Mouse (Mus musculus) CH12.LX (cell line): ENCODE results near the gene AC131692.1. TPM values are rescaled to one million over a fixed set of nuclear protein-coding genes. Genes with fewer than 3 reads are reported as not detected.

ENCODE experiments used
- DNase-seq: peaks from one replicate; pipeline ENCODE4 v3.0.0-alpha.2; 2013; ENCODE audit errors: extremely low read depth
- H3K27ac ChIP-seq: 2 replicates; pipeline ENCODE4 v1.5.1; 2012; ENCODE audit warnings: low read depth, mild to moderate bottlenecking, control low read depth, moderate library complexity; ENCODE audit not compliant: insufficient read depth
- H3K27me3 ChIP-seq: replicated peaks from 2 replicates; pipeline ENCODE3; 2012; ENCODE audit warnings: inconsistent platforms
- H3K36me3 ChIP-seq, 2 experiments: replicated peaks in 1 of 2; 2 replicates each; pipeline versions ENCODE3 to v1.6.1; 2012; ENCODE audit warnings: inconsistent platforms in 1 of 2, low read length in 1 of 2, mild to moderate bottlenecking in 1 of 2, mixed read lengths in 1 of 2, moderate library complexity in 1 of 2; ENCODE audit not compliant: control insufficient read depth in 1 of 2, insufficient read depth in 1 of 2
- H3K4me1 ChIP-seq, 2 experiments: 2 replicates each; pipeline ENCODE4 v1.6.1; 2012; ENCODE audit warnings: inconsistent platforms in 1 of 2, moderate library complexity in 1 of 2; ENCODE audit not compliant: insufficient read depth in 2 of 2, control insufficient read depth in 1 of 2
- H3K4me2 ChIP-seq: 2 replicates; pipeline ENCODE4 v1.6.1; 2012; ENCODE audit warnings: low read depth, mild to moderate bottlenecking, control low read depth; ENCODE audit not compliant: poor library complexity, insufficient read depth, severe bottlenecking
- H3K4me3 ChIP-seq, 3 experiments: fragments of 150-350 bp in 1 of 3; sonication (generic) in 1 of 3; replicated peaks in 1 of 3; 2 replicates each; pipeline versions ENCODE3 to v1.5.1; 2011 to 2012; ENCODE audit warnings: low read depth in 2 of 3, low read length in 2 of 3, mild to moderate bottlenecking in 2 of 3, moderate library complexity in 2 of 3, control low read depth in 1 of 3, improper control_type of control experiment in 1 of 3, inconsistent platforms in 1 of 3, mixed read lengths in 1 of 3; ENCODE audit not compliant: poor library complexity in 1 of 3
- H3K79me2 ChIP-seq: replicated peaks from 2 replicates; pipeline ENCODE4 v1.6.1; 2012; ENCODE audit warnings: mild to moderate bottlenecking, moderate library complexity; ENCODE audit not compliant: control insufficient read depth, poor library complexity, insufficient read depth, severe bottlenecking; ENCODE audit errors: extremely low read depth
- H3K9ac ChIP-seq: 2 replicates; pipeline ENCODE4 v1.6.1; 2012; ENCODE audit warnings: low read depth, mild to moderate bottlenecking, control low read depth, moderate library complexity; ENCODE audit not compliant: insufficient read depth
- H3K9me3 ChIP-seq: replicated peaks from 2 replicates; pipeline ENCODE3; 2012; ENCODE audit warnings: low read length, inconsistent platforms, mixed read lengths
- BHLHE40 ChIP-seq: IDR thresholded peaks from 2 replicates; pipeline ENCODE4 v1.6.1; 2011; ENCODE audit warnings: mild to moderate bottlenecking, low read depth, low read length, improper control_type of control experiment
- CHD1 ChIP-seq: IDR thresholded peaks from 2 replicates; pipeline ENCODE4 v1.6.1; 2012; ENCODE audit warnings: low read depth, low read length, improper control_type of control experiment, inconsistent platforms
- CTCF ChIP-seq, 2 experiments: IDR thresholded peaks in 1 of 2; conservative IDR thresholded peaks in 1 of 2; 2 replicates each; pipeline ENCODE4 v1.5.1; 2011 to 2012; ENCODE audit warnings: low read depth in 2 of 2, low read length in 2 of 2, improper control_type of control experiment in 1 of 2, inconsistent platforms in 1 of 2, mild to moderate bottlenecking in 1 of 2, moderate library complexity in 1 of 2
- E2F4 ChIP-seq: IDR thresholded peaks from 2 replicates; pipeline ENCODE4 v1.6.1; 2011; ENCODE audit warnings: low read depth, low read length, improper control_type of control experiment; ENCODE audit not compliant: insufficient replicate concordance
- ELF1 ChIP-seq: IDR thresholded peaks from 2 replicates; pipeline ENCODE4 v1.6.1; 2014; ENCODE audit warnings: low read depth, mild to moderate bottlenecking, inconsistent platforms, low read length, improper control_type of control experiment
- GABPA ChIP-seq: IDR thresholded peaks from 2 replicates; pipeline ENCODE4 v1.6.1; 2012; ENCODE audit warnings: low read depth, low read length, improper control_type of control experiment, inconsistent platforms; ENCODE audit not compliant: insufficient replicate concordance
- HCFC1 ChIP-seq: IDR thresholded peaks from 2 replicates; pipeline ENCODE4 v1.6.1; 2012; ENCODE audit warnings: low read depth, mild to moderate bottlenecking, inconsistent platforms, low read length, improper control_type of control experiment
- JUND ChIP-seq: conservative IDR thresholded peaks from 2 replicates; pipeline ENCODE4 v1.6.1; 2011; ENCODE audit warnings: low read depth, low read length, improper control_type of control experiment
- KAT2A ChIP-seq: IDR thresholded peaks from 2 replicates; pipeline ENCODE4 v1.6.1; 2012; ENCODE audit warnings: low read length, improper control_type of control experiment, inconsistent platforms; ENCODE audit not compliant: insufficient replicate concordance
- MAX ChIP-seq: IDR thresholded peaks from 2 replicates; pipeline ENCODE4 v1.6.1; 2011; ENCODE audit warnings: low read length, improper control_type of control experiment
- MAZ ChIP-seq: IDR thresholded peaks from 2 replicates; pipeline ENCODE4 v1.6.1; 2012; ENCODE audit warnings: low read depth, mild to moderate bottlenecking, inconsistent platforms, low read length, improper control_type of control experiment, moderate library complexity
- MEF2A ChIP-seq: IDR thresholded peaks from 2 replicates; pipeline ENCODE4 v1.6.1; 2014; ENCODE audit warnings: low read depth, mild to moderate bottlenecking, inconsistent platforms, low read length, improper control_type of control experiment, borderline replicate concordance
- MXI1 ChIP-seq: IDR thresholded peaks from 2 replicates; pipeline ENCODE4 v1.6.1; 2011; ENCODE audit warnings: mild to moderate bottlenecking, low read depth, low read length, improper control_type of control experiment
- MYC ChIP-seq: IDR thresholded peaks from 2 replicates; pipeline ENCODE4 v1.6.1; 2011; ENCODE audit warnings: low read depth, mild to moderate bottlenecking, improper control_type of control experiment, low read length
- NELFE ChIP-seq: IDR thresholded peaks from 2 replicates; pipeline ENCODE4 v1.6.1; 2011; ENCODE audit warnings: low read depth, low read length, improper control_type of control experiment
- NRF1 ChIP-seq: IDR thresholded peaks from 2 replicates; pipeline ENCODE4 v1.6.1; 2014; ENCODE audit warnings: low read depth, mild to moderate bottlenecking, inconsistent platforms, low read length, improper control_type of control experiment, moderate library complexity
- PAX5 ChIP-seq: IDR thresholded peaks from 2 replicates; pipeline ENCODE4 v1.6.1; 2012; ENCODE audit warnings: low read length, inconsistent platforms, mixed read lengths
- POLR2A ChIP-seq: IDR thresholded peaks from 2 replicates; pipeline ENCODE4 v1.6.1; 2011; ENCODE audit warnings: low read depth, mild to moderate bottlenecking, improper control_type of control experiment, low read length
- RAD21 ChIP-seq: IDR thresholded peaks from 2 replicates; pipeline ENCODE4 v1.6.1; 2011; ENCODE audit warnings: low read depth, mild to moderate bottlenecking, low read length, improper control_type of control experiment, moderate library complexity
- SMC3 ChIP-seq: IDR thresholded peaks from 2 replicates; pipeline ENCODE4 v1.6.1; 2011; ENCODE audit warnings: low read depth, low read length, improper control_type of control experiment
- TCF12 ChIP-seq: IDR thresholded peaks from 2 replicates; pipeline ENCODE4 v1.6.1; 2014; ENCODE audit warnings: low read depth, mild to moderate bottlenecking, inconsistent platforms, low read length, improper control_type of control experiment
- UBTF ChIP-seq: IDR thresholded peaks from 2 replicates; pipeline ENCODE4 v1.6.1; 2012; ENCODE audit warnings: low read depth, mild to moderate bottlenecking, inconsistent platforms, low read length, improper control_type of control experiment, moderate library complexity
- USF1 ChIP-seq: IDR thresholded peaks from 2 replicates; pipeline ENCODE4 v1.6.1; 2014; ENCODE audit warnings: low read depth, mild to moderate bottlenecking, inconsistent platforms, low read length, improper control_type of control experiment
- USF2 ChIP-seq: conservative IDR thresholded peaks from 2 replicates; pipeline ENCODE4 v1.6.1; 2011; ENCODE audit warnings: low read depth, low read length, improper control_type of control experiment
- ZC3H11A ChIP-seq: IDR thresholded peaks from 2 replicates; pipeline ENCODE4 v1.6.1; 2012; ENCODE audit warnings: low read depth, mild to moderate bottlenecking, inconsistent platforms, low read length, improper control_type of control experiment
- ZKSCAN1 ChIP-seq: IDR thresholded peaks from 2 replicates; pipeline ENCODE4 v1.6.1; 2012; ENCODE audit warnings: low read depth, inconsistent platforms, low read length, improper control_type of control experiment, borderline replicate concordance
- ZNF384 ChIP-seq: IDR thresholded peaks from 2 replicates; pipeline ENCODE4 v1.6.1; 2012; ENCODE audit warnings: low read depth, low read length, improper control_type of control experiment, inconsistent platforms
- dilution Hi-C: fragments of 300-500 bp; cut with MboI; formaldehyde crosslinking; loops from 2 replicates; pipeline ENCODE4 v1.14.3; 2020; ENCODE audit warnings: low sequenced_read_pairs; ENCODE audit not compliant: extremely low pct_unique_long_range_greater_than_20kb, extremely low pct_ligation_motif_present
- in situ Hi-C: fragments of 300-500 bp; cut with MboI; formaldehyde crosslinking; loops from 3 replicates; pipeline ENCODE4 v1.14.3; 2019; ENCODE audit warnings: low sequenced_read_pairs, low pct_ligation_motif_present, low pct_unique_long_range_greater_than_20kb, mixed read lengths
- polyA plus RNA-seq: library from polyadenylated mRNA; unstranded; fragments of >175 nt; gene quantifications from 2 replicates; pipeline ENCODE4 v1.2.1, GENCODE M21; 2012; ENCODE audit warnings: low read depth; ENCODE audit not compliant: insufficient read length
- total RNA-seq, 2 experiments: library from RNA; depleted of rRNA; stranded (reverse); fragments of 300-350 nt in 1 of 2; fragments of >200 nt in 1 of 2; gene quantifications; 2 replicates each; pipeline ENCODE4 v1.2.3; 2012 to 2014

Gene AC131692.1
- total and polyA plus RNA-seq, 3 experiments, result 0.74 to 4.7 (median 0.81) TPM

DNA sequence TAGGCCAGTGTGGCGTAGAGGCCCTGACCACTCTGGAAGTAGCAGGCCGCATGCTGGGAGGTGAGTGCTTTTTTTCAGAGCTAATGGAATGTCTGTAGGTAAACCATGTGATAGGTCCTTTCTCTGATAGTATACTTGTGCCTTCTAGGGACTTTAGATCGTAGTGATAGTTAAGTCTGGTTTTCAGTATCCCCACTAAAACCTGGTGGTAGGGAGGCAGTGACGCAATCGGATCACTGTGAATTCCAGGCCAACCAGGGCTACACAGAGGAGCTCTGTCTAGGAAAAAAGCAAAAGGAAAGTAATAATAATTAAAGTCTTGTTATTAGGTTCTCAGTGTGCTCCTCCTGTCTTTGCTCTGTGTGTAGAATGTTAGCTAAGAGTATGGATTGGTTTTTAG lies 35.7 kb upstream of the AC131692.1 start:
- peaks cover 11 to 55% of the 10 kb centered on the region in 2 experiments for H3K4me1 ChIP-seq
- H3K27ac ChIP-seq, result peak overlapping the region; percentile 26
- H3K79me2 ChIP-seq, result peaks cover 55% of the 10 kb centered on the region
- peak overlapping the region; percentile 73 to 97 (median 95) for H3K4me3 ChIP-seq
- no peaks in the 10 kb centered on the region for H3K9me3 ChIP-seq
- H3K36me3 ChIP-seq, result peaks cover 37 to 51% of the 10 kb centered on the region in 2 experiments
- H3K9ac ChIP-seq, result peak overlapping the region; percentile 73
- DNase-seq, result no peak
- dilution Hi-C loops (no loop called here), in situ Hi-C loops (no loop called here)
- no peaks in the 10 kb centered on the region for H3K27me3 ChIP-seq
- peak overlapping the region; percentile 77 for H3K4me2 ChIP-seq
- TF ChIP-seq POLR2A (no peak), UBTF (no peak), MAZ (no peak), CTCF (conservative IDR thresholded peaks at IDR 0.05 in 1 of 2, IDR thresholded peaks at IDR 0.05 in 1 of 2; ENCODE audit: low read depth in 2 of 2, low read length in 2 of 2) (no peak), MAX (no peak), ZNF384 (no peak), MEF2A (no peak), TCF12 (no peak)
- TF ChIP-seq, all 38 proteins: peak for 0

DNA sequence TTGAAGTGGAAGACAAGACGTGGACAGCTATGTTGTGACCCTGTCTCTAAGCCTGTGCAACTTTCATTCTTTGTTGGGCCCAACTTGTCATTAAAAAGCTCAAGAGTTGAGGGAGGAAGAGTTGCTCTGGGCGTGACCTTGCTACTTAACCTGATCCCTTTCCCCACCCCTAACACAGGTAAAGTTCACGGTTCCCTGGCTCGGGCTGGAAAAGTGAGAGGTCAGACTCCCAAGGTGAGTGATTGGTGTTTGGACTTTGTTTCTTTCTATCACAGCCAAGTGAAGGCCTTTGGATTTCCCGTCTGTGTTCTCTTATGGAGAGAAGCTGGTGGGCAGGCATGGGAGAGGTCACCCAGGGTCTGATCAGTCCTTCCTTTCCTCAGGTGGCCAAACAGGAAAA lies 35.3 kb upstream of the AC131692.1 start:
- Histone ChIP-seq H3K9me3 (no peaks in the 10 kb centered on the region), H3K4me1 (peaks cover 8 to 55% of the 10 kb centered on the region in 2 experiments), H3K36me3 (peaks cover 32 to 51% of the 10 kb centered on the region in 2 experiments), H3K4me3 (peak overlapping the region; percentile 73 to 97 (median 95)), H3K27me3 (no peaks in the 10 kb centered on the region), H3K9ac (peak overlapping the region; percentile 73), H3K79me2 (peaks cover 54% of the 10 kb centered on the region), H3K4me2 (peak overlapping the region; percentile 77), H3K27ac (0 out of 2 replicates have a peak overlapping the region, but pooled peaks have one; percentile 26)
- dilution Hi-C loops, result no loop called here
- TF ChIP-seq POLR2A, result no peak
- TF ChIP-seq USF1, result no peak
- TF ChIP-seq USF2, result no peak
- no peak for TF ChIP-seq RAD21
- in situ Hi-C loops, result no loop called here
- no peak for DNase-seq

DNA sequence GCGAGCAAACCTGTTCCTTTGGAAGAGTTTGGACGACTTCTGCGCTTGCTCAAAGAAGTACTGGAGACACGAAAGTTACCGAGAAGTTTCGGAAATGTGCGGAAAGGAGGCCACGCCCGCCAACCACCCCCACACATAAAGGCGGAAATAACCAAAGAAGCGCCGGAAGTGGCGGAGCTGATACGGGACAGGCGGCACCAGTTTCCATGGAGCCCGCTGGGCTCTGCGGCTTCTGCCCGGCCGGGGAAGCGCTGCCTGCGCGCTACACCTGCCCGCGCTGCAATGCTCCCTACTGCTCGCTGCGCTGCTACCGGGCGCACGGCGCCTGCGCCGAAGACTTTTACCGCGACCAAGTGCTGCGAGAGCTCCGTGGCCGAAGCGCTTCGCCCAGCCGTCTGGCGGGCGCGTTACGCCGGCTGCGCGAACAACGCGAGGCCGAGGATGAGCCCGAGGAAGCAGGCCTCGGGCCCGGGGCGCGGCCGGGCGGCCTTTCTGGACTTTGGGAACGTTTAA lies 33.1 kb upstream of the AC131692.1 start, which contains the start of gene Znhit2:
TSS of gene Znhit2 (plus strand) at position 172 of the 513 bp plus-strand sequence.
- H3K4me3 ChIP-seq, result peak within 1 kb of the TSS; percentile 94 to 98 (median 95)
- dilution Hi-C loops (no loop called here), in situ Hi-C loops (loop anchor here (10.0 kb wide), 1 partner anchor 96 kb away; the partner anchor contains the start of gene Pola2)
- peaks cover 8 to 39% of the 10 kb centered on the region in 2 experiments for H3K4me1 ChIP-seq
- H3K27me3 ChIP-seq, result no peaks in the 10 kb centered on the region
- H3K79me2 ChIP-seq, result peaks cover 35% of the 10 kb centered on the region
- no peaks in the 10 kb centered on the region for H3K9me3 ChIP-seq
- peak; percentile 95 for DNase-seq
- peak within 1 kb of the TSS; percentile 78 for H3K9ac ChIP-seq
- peak within 1 kb of the TSS; percentile 88 for H3K27ac ChIP-seq
- H3K4me2 ChIP-seq, result peak within 1 kb of the TSS; percentile 73
- peaks cover 13 to 35% of the 10 kb centered on the region in 2 experiments for H3K36me3 ChIP-seq
- TF ChIP-seq GABPA, result no peak
- TF ChIP-seq SMC3, result no peak
- no peak for TF ChIP-seq ZNF384
- no peak for TF ChIP-seq BHLHE40
- peak; percentile 76; the same call in 1 of the 2 replicates for TF ChIP-seq CHD1
- TF ChIP-seq HCFC1, result peak; percentile 81
- peak; percentile 72; the same call in 1 of the 2 replicates for TF ChIP-seq KAT2A
- TF ChIP-seq ELF1, result peak; percentile 91
- TF ChIP-seq MXI1, result peak; percentile 79
- no peak for TF ChIP-seq ZKSCAN1
- TF ChIP-seq E2F4, result no peak
- TF ChIP-seq NELFE, result peak; percentile 77
- no peak for TF ChIP-seq JUND
- TF ChIP-seq ZC3H11A, result no peak
- TF ChIP-seq NRF1, result peak; percentile 80
- TF ChIP-seq MYC, result peak; percentile 58; the same call in 1 of the 2 replicates
- TF ChIP-seq PAX5, result no peak
